Mouse (Mus musculus): Measurements from ENCODE around the gene Col23a1. TPM values are rescaled to one million over a fixed set of nuclear protein-coding genes. Genes with fewer than 3 reads are reported as not detected.

Col23a1 gene
- polyA plus RNA-seq, 1 experiment from 2014 or later: 5.2 TPM

DNA sequence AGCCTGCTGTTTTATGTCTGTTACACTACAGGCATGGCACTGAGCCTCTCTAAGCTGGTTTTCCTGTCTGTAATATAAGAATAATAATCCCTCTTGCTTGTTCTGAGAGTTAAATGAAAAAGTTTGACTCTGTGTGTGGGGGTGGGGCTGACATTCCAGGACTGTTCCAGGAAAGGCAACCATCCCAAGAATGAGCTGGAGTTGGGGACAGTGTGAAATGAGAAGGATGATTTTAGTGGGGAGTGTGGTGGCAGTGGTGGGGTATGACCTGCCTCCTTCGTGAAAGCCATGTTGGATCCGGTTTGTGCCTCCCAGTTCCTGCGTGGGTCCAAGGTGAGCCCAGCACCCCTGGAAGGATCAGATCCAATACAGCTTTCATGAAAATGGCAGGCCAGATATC lies 136.4 kb downstream of the Col23a1 start:
- Histone ChIP-seq H3K27ac (ENCODE audit: low read depth, low read length) (no peak overlapping the region), H3K9me3 (ENCODE audit: control insufficient read depth, low read length) (no peaks in the 10 kb centered on the region), H3K36me3 (ENCODE audit: control insufficient read depth, insufficient read depth, low read length) (no peaks in the 10 kb centered on the region), H3K4me1 (ENCODE audit: control insufficient read depth, insufficient read depth, low read length) (no peaks in the 10 kb centered on the region), H3K9ac (replicated peaks; ENCODE audit: low read depth, low read length) (no peak overlapping the region), H3K4me3 (ENCODE audit: low read depth, low read length) (no peak overlapping the region), H3K4me2 (ENCODE audit: low read depth, low read length) (no peak overlapping the region), H3K27me3 (ENCODE audit: control insufficient read depth, insufficient read depth, low read length) (no peaks in the 10 kb centered on the region)
- ATAC-seq (ENCODE audit: low read depth): no peak
- 97% methylated on average over 3 of the region's 3 CpGs for WGBS

DNA sequence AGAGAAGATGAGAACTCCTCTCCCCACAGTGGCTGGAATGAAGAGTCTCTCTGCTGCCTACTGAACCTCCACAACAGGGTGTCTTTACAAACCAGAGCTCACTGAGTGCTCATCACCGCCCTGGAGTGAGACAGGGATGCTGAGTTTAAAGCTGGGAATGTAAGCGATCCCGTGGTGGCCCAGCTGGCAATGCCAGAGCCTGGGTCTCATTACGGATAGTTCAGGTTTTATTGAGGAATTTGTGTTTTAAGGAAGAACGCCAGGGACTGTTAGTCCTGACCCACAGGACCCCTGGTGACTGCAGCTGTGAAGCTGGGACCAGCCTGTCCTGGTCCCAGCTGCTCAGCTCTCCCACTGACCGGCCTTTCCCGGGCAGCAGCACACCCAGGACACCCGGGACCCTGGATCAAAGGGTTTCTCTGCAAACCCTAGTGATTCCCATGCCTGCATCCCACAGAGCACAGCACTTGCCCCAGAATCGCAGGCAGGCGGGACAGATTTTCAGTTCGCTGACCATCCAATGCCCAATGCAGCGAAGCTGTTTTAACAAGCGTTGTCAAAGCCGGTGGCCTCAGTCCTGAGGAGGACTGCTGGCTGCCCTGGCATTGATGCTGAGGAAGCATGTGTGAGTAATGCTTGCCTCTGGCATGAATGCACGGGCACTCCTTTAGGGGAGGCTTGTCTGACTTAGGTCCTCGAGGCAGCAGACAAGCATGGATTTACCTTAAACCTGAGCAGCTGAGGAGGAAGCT lies 139.9 kb downstream of the Col23a1 start:
- WGBS: 44% methylated on average over 16 of the region's 16 CpGs

DNA sequence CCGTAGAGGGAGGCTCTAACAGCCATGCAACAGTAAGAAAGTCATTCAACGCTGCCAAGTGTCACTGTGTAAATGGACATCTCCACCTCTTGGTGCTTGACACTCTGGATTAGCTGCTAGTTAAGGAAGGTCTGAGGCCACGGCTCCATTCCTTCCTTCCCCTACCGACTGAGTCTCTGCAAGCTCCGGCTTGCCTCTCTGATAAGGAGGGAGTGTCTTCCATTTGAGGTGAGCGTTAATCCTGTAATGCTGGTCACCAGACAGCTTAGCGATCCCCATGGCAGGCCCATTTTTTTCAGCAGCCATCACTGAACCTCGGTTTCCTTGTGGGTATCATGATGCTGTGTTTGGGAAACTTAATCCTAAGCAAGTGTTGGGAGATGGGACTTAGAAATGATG lies 140.5 kb downstream of the Col23a1 start:
- no peak overlapping the region for H3K4me3 ChIP-seq (ENCODE audit: low read depth, low read length)
- H3K9me3 ChIP-seq (ENCODE audit: control insufficient read depth, low read length): no peaks in the 10 kb centered on the region
- no peak for ATAC-seq (ENCODE audit: low read depth)
- no peak overlapping the region for H3K27ac ChIP-seq (ENCODE audit: low read depth, low read length)
- WGBS: 87% methylated on average over 8 of the region's 8 CpGs
- no peak overlapping the region for H3K4me2 ChIP-seq (ENCODE audit: low read depth, low read length)
- H3K27me3 ChIP-seq (ENCODE audit: control insufficient read depth, insufficient read depth, low read length): no peaks in the 10 kb centered on the region
- no peak overlapping the region for H3K9ac ChIP-seq (replicated peaks; ENCODE audit: low read depth, low read length)
- H3K36me3 ChIP-seq (ENCODE audit: control insufficient read depth, insufficient read depth, low read length): no peaks in the 10 kb centered on the region
- H3K4me1 ChIP-seq (ENCODE audit: control insufficient read depth, insufficient read depth, low read length): no peaks in the 10 kb centered on the region

More for the DNA sequence above, 139.9 kb downstream of the Col23a1 start:
- Histone ChIP-seq H3K9me3 (ENCODE audit: control insufficient read depth, low read length) (no peaks in the 10 kb centered on the region), H3K27me3 (ENCODE audit: control insufficient read depth, insufficient read depth, low read length) (no peaks in the 10 kb centered on the region), H3K9ac (replicated peaks; ENCODE audit: low read depth, low read length) (no peak overlapping the region), H3K36me3 (ENCODE audit: control insufficient read depth, insufficient read depth, low read length) (no peaks in the 10 kb centered on the region), H3K4me2 (ENCODE audit: low read depth, low read length) (no peak overlapping the region), H3K27ac (ENCODE audit: low read depth, low read length) (no peak overlapping the region), H3K4me3 (ENCODE audit: low read depth, low read length) (no peak overlapping the region), H3K4me1 (ENCODE audit: control insufficient read depth, insufficient read depth, low read length) (no peaks in the 10 kb centered on the region)
- no peak for ATAC-seq (ENCODE audit: low read depth)

DNA sequence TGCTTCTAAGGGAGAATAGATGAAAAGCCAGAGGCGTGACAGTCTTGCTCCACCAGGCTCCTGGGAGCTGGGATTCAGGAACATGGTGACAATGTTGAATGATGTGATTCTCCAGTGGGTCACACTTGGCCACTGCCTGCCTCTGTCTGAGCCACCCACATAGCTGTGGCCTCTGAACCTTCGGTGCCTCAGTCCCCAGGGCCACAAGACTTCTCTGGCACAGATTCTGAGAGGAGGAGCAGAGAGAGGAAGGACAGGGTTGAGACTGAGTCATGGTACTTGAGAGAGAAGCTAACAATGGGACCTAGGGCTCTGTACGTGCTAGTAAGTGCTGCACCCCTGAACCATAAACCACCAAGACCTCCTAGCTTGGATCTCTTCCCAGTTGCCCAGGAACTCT lies 141.6 kb downstream of the Col23a1 start:
- no peak overlapping the region for H3K27ac ChIP-seq (ENCODE audit: low read depth, low read length)
- H3K9ac ChIP-seq (replicated peaks; ENCODE audit: low read depth, low read length): no peak overlapping the region
- ATAC-seq (ENCODE audit: low read depth): no peak
- H3K4me2 ChIP-seq (ENCODE audit: low read depth, low read length): no peak overlapping the region
- no peaks in the 10 kb centered on the region for H3K27me3 ChIP-seq (ENCODE audit: control insufficient read depth, insufficient read depth, low read length)
- no peaks in the 10 kb centered on the region for H3K9me3 ChIP-seq (ENCODE audit: control insufficient read depth, low read length)
- H3K4me1 ChIP-seq (ENCODE audit: control insufficient read depth, insufficient read depth, low read length): no peaks in the 10 kb centered on the region
- H3K36me3 ChIP-seq (ENCODE audit: control insufficient read depth, insufficient read depth, low read length): no peaks in the 10 kb centered on the region
- no peak overlapping the region for H3K4me3 ChIP-seq (ENCODE audit: low read depth, low read length)
- WGBS: 78% methylated on average over 3 of the region's 3 CpGs

DNA sequence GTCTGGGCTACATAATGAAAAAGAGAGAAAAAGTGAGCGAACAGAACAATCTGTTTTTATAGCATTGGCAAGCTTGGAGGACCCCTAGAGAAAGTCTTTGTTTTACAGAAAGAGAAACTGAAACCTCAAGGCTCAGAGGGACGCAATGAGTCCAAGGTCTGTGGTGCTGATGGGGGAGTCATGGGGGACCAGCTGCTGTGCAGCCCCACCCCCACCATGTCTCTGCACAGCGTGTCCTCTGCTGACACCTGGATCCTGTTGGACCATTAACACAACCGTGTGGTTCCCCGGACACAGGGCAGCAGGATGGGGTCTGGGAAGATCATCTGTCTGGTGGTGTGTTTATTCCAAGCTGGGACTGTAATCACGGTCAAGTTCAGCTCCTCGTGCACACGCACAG lies 142.2 kb downstream of the Col23a1 start:
- H3K9me3 ChIP-seq (ENCODE audit: control insufficient read depth, low read length): no peaks in the 10 kb centered on the region
- H3K4me1 ChIP-seq (ENCODE audit: control insufficient read depth, insufficient read depth, low read length): no peaks in the 10 kb centered on the region
- H3K36me3 ChIP-seq (ENCODE audit: control insufficient read depth, insufficient read depth, low read length): no peaks in the 10 kb centered on the region
- no peak overlapping the region for H3K4me2 ChIP-seq (ENCODE audit: low read depth, low read length)
- H3K4me3 ChIP-seq (ENCODE audit: low read depth, low read length): no peak overlapping the region
- ATAC-seq (ENCODE audit: low read depth): no peak
- H3K9ac ChIP-seq (replicated peaks; ENCODE audit: low read depth, low read length): no peak overlapping the region
- H3K27ac ChIP-seq (ENCODE audit: low read depth, low read length): no peak overlapping the region
- H3K27me3 ChIP-seq (ENCODE audit: control insufficient read depth, insufficient read depth, low read length): no peaks in the 10 kb centered on the region
- 75% methylated on average over 8 of the region's 8 CpGs for WGBS

DNA sequence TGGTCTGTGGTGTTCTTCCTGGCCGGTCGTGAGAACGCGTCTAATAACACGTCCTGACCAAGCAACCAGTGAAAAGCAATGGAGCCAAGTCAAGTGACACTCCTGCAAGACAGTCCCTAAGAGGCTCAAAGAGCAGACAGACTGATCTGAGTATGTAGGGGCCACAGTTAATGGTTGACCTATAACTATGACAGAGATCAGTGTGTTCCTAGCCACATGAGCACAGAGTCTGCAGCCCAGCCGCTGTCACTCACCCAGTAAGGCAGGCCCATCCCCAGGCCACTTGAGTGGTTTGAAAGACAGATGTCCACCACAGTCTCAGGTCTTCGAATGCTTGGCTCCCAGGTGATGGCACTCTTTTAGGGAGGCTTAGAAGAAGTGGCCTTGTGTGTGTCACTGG lies 152.3 kb downstream of the Col23a1 start:
- Histone ChIP-seq H3K27me3 (ENCODE audit: control insufficient read depth, insufficient read depth, low read length) (no peaks in the 10 kb centered on the region), H3K4me1 (ENCODE audit: control insufficient read depth, insufficient read depth, low read length) (no peaks in the 10 kb centered on the region), H3K9me3 (ENCODE audit: control insufficient read depth, low read length) (no peaks in the 10 kb centered on the region), H3K4me3 (ENCODE audit: low read depth, low read length) (no peak overlapping the region), H3K4me2 (ENCODE audit: low read depth, low read length) (no peak overlapping the region), H3K27ac (ENCODE audit: low read depth, low read length) (no peak overlapping the region), H3K36me3 (ENCODE audit: control insufficient read depth, insufficient read depth, low read length) (no peaks in the 10 kb centered on the region), H3K9ac (replicated peaks; ENCODE audit: low read depth, low read length) (no peak overlapping the region)
- 96% methylated on average over 7 of the region's 7 CpGs for WGBS
- ATAC-seq (ENCODE audit: low read depth): no peak

DNA sequence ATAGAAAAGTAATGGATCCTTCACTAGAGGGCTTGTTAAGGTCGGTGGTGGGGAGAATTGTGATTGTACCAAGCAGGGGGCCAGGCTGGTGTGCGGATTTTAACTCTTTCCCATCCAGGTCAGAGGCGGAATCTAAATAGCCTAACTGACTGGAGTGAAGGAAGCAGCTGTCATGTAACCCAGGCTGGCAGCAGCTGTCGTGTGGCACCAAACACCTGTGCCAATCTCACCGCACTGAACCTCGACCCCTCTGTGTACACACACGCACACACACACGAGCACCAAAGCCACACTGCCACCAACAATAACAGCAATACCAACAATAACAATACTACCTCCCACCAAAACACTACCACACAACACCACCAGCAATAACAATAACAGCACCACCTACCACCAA lies 152.9 kb downstream of the Col23a1 start:
- H3K4me1 ChIP-seq (ENCODE audit: control insufficient read depth, insufficient read depth, low read length): no peaks in the 10 kb centered on the region
- H3K27me3 ChIP-seq (ENCODE audit: control insufficient read depth, insufficient read depth, low read length): no peaks in the 10 kb centered on the region
- 62% methylated on average over 8 of the region's 8 CpGs for WGBS
- no peak for ATAC-seq (ENCODE audit: low read depth)
- H3K4me2 ChIP-seq (ENCODE audit: low read depth, low read length): no peak overlapping the region
- no peaks in the 10 kb centered on the region for H3K36me3 ChIP-seq (ENCODE audit: control insufficient read depth, insufficient read depth, low read length)
- H3K27ac ChIP-seq (ENCODE audit: low read depth, low read length): no peak overlapping the region
- no peak overlapping the region for H3K4me3 ChIP-seq (ENCODE audit: low read depth, low read length)
- H3K9ac ChIP-seq (replicated peaks; ENCODE audit: low read depth, low read length): no peak overlapping the region
- no peaks in the 10 kb centered on the region for H3K9me3 ChIP-seq (ENCODE audit: control insufficient read depth, low read length)

DNA sequence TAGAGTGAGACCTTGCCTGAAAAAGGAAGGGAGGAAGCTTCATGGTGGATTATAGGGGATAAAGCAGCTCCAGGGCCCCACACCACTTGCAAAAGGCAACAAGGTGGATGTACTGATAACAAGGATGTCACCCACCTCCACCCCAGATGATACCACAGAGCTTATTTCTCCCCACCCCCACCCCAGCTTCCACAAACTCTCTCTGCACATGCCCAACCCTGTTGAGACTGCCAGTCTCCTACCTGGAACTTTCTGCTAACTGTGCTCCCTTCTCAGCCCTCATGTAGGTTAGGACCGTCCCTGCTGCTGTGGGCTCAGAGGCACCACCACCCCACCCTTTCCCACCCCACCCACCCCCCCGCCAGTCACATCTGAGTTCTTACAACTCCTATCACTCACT lies 154.1 kb downstream of the Col23a1 start:
- H3K9me3 ChIP-seq (ENCODE audit: control insufficient read depth, low read length): no peaks in the 10 kb centered on the region
- 47% methylated on average over 2 of the region's 2 CpGs for WGBS

DNA sequence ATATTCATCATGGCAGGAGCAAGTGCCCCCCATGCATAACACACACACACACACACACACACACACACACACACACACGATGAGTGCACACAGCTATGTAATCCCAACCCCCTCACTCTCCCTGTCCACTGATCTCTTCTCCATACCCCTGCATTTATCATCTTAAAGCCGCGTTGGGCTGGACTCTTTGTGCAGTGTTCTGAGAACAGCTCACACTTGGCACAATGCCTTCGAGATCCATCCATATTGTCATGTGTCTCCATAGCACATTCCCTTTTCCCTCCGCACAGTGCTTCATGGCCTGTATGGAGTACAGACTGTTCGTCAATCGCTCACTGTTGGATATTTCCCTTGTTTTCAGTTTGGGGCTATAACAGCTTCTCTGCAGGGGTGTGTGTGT lies 154.9 kb downstream of the Col23a1 start:
- Histone ChIP-seq H3K36me3 (ENCODE audit: control insufficient read depth, insufficient read depth, low read length) (no peaks in the 10 kb centered on the region), H3K9ac (replicated peaks; ENCODE audit: low read depth, low read length) (no peak overlapping the region), H3K27me3 (ENCODE audit: control insufficient read depth, insufficient read depth, low read length) (no peaks in the 10 kb centered on the region), H3K27ac (ENCODE audit: low read depth, low read length) (no peak overlapping the region), H3K4me1 (ENCODE audit: control insufficient read depth, insufficient read depth, low read length) (no peaks in the 10 kb centered on the region), H3K9me3 (ENCODE audit: control insufficient read depth, low read length) (no peaks in the 10 kb centered on the region), H3K4me2 (ENCODE audit: low read depth, low read length) (no peak overlapping the region), H3K4me3 (ENCODE audit: low read depth, low read length) (no peak overlapping the region)
- ATAC-seq (ENCODE audit: low read depth): no peak
- WGBS: 69% methylated on average over 7 of the region's 7 CpGs

More for the DNA sequence above, 154.1 kb downstream of the Col23a1 start:
- Histone ChIP-seq H3K4me2 (ENCODE audit: low read depth, low read length) (no peak overlapping the region), H3K27me3 (ENCODE audit: control insufficient read depth, insufficient read depth, low read length) (no peaks in the 10 kb centered on the region), H3K4me3 (ENCODE audit: low read depth, low read length) (no peak overlapping the region), H3K4me1 (ENCODE audit: control insufficient read depth, insufficient read depth, low read length) (no peaks in the 10 kb centered on the region), H3K27ac (ENCODE audit: low read depth, low read length) (no peak overlapping the region), H3K9ac (replicated peaks; ENCODE audit: low read depth, low read length) (no peak overlapping the region), H3K36me3 (ENCODE audit: control insufficient read depth, insufficient read depth, low read length) (no peaks in the 10 kb centered on the region)
- ATAC-seq (ENCODE audit: low read depth): no peak

All from neural tube, embryonic 14.5 days (tissue).